Mouse (Mus musculus): ENCODE measurements around the gene Slc35b1.
A peak's percentile ranks its signal among the peaks of the same experiment; 100 is the strongest.
"Not testable (repeated sequence)": the region's sequence is repeated elsewhere in the genome, so short reads cannot be mapped to it uniquely, and the experiment has no call there.

Slc35b1 gene

DNA sequence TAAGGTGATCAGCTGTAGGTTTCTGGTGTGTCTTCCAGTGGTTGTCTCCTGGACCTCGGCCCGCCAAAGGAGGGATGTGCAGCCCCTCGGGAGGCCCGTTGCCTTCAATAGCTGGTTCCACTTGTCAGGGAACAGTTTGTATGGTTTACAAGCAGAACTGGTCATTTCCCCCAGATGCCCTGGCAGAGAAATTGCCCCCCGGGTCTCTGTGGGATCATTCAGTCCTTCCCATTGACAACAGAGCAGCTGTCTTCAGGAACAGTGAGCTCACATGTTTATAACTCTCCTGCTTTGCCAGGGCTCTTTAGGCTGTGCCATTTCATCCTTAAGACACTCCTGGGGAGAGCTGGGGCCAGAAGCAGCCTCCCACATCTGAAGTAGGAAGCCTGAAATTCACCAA lies 9.6 kb downstream of the Slc35b1 start:
- DNase-seq (ENCODE audit: low spot score), result no peak

DNA sequence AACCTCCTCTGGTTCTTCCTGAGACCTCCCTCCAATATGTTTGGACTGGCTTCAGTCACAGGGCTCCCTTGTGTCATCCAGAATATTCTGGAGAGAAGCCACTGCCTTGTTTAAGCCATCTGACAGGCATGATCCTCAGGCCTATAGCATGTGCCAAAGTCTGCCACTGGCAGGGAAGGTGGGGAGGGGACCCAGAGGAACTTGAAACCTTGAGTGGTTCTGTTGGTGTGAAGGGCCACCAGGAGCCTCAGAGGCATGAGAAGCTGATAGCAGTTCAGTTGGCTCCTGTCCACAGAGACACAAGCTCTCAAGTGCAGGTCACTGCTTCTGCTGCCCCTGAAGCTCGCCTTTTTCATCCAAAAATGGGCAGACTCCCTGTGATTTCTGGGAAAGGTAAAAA lies 12.1 kb downstream of the Slc35b1 start:
- no peak for DNase-seq (ENCODE audit: low spot score)

DNA sequence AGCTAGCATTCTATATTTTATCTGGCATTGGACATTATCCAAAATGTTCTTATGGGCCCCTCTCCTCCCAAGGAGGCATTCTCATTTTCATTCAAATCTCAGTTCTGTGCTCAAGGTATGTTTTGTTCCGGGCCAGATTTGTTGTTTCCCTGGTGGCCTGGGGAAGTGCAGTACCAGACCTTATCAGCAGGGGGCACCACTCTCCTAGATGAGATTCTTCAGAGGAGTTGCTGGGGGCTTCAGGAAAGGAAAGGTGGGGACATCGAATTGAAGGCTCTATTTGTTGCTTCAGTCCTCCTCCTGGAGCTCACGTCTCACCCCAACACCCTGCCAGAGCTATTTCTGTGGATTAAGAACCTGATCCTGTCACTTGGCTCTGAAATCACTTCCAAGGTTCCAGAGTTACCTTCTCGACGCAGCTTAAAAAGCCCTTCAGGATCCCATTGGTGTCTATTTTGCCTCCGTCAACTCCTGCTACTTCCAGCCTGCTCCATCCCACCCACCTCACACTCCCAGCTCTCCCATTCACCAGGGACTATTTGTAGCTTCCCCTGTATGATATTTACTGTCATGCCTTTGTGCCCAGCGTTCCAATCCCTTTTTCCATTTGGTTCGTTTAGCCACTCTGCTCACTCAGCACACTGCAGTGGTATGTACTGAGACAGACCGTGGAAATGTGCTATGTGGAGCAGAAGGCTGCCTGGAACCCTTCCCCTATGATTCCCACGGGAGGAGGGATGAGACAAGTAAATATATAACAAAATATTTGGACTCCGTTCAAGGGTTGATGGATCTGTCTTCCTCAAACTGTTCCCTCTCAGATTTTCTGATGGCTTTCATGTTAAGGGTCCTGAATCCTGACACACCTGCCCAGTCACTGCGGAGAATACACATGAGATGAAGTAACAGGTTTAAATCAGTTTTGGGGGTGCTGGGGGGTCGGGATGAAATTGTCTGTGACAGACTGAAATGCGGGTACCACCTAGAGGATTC lies 13.6 kb downstream of the Slc35b1 start:
- peak; percentile 90 for DNase-seq (ENCODE audit: low spot score)

- no peak for DNase-seq (ENCODE audit: low spot score)
These were observed 15.1 kb downstream of the Slc35b1 start for GRCm38 (mm10) chr11:95399520-95400020.

- DNase-seq (ENCODE audit: low spot score), result no peak
These were observed 17.1 kb downstream of the Slc35b1 start for GRCm38 (mm10) chr11:95401568-95401967.

DNA sequence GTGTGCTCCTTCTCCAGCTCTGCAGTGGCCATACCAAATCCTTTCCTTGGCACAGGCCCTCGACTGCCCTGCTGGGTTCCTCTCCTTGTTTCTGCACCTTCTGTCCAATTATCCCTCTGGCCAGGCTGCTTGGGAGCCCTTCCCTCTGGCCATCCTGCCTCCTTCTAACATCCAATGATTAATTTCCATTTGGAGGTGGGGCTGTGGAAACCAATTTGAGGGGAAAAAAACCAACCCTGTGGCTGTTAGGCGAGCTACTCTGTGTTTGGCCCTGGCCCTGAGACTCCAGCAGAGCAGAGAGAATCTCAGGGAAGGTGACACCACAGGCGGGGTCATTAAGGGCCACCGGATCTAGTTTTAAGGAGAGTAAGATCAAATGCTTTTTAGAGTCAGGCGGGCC lies 17.7 kb downstream of the Slc35b1 start:
- no peak for DNase-seq (ENCODE audit: low spot score)

DNA sequence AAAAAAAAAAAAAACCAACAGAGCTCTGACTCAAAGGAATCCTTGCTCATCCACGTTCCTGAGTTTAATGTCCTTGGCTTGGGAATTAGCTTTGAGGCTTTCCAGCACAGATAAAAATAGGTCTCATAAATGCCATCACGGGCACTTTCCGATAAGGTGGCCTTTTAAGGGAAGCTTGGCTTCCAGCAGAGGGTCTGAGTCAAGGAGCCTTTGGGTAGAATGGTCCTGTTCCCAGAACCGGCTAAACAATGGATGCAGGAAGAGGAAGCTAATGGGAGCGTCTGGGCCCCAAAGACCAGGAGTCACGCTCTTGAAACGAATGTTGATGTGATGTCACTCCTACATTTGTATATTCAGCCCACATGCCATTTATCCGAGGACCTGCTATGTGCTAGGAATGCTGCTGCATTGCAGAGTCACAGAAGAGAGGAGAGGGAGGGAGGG lies 18.2 kb downstream of the Slc35b1 start:
- no peak for DNase-seq (ENCODE audit: low spot score)

- no peak for DNase-seq (ENCODE audit: low spot score)
These were observed 19.2 kb downstream of the Slc35b1 start for GRCm38 (mm10) chr11:95403382-95404340.

DNA sequence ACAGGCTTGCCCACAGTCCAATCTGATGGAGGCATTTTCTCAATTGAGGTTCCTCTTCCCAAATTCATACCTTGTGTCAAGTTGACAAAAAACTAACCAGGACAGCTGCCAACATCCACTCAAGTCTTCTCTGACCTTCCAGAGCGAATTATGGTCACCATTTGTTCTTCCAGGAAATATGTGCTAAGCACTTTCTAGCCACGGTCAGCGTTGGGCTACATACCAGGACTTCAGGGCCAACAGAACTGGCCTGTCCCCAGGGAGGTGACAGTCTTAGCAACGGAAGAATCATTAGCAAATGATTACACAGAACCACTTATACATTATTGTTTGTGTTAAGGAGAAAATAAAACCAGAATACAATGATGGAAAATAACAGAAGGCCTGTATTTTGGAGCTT lies 21.3 kb downstream of the Slc35b1 start:
- no peak for DNase-seq (ENCODE audit: low spot score)

DNA sequence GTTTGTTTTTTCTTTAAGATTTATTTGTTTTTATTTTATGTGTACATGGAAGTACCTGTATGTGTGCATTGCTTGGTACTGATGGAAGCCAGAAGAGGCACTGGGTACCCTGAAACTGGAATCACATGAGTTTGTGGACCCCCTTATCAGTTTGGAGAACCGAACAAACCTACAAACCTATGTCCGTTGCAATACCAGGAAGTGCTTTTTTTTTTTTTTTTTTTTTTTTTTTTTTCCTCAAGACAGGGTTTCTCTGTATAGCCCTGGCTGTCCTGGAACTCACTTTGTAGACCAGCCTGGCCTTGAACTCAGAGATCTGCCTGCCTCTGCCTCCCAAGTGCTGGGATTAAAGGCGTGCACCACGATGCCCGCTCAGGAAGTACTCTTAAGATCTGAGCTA lies 21.9 kb downstream of the Slc35b1 start:
- DNase-seq (ENCODE audit: low spot score), result not testable (repeated sequence)

- DNase-seq (ENCODE audit: low spot score), result no peak
These were observed 25.1 kb downstream of the Slc35b1 start for GRCm38 (mm10) chr11:95409450-95410112.

- no peak for DNase-seq (ENCODE audit: low spot score)
These were observed 27.0 kb downstream of the Slc35b1 start for GRCm38 (mm10) chr11:95411453-95412013.

DNA sequence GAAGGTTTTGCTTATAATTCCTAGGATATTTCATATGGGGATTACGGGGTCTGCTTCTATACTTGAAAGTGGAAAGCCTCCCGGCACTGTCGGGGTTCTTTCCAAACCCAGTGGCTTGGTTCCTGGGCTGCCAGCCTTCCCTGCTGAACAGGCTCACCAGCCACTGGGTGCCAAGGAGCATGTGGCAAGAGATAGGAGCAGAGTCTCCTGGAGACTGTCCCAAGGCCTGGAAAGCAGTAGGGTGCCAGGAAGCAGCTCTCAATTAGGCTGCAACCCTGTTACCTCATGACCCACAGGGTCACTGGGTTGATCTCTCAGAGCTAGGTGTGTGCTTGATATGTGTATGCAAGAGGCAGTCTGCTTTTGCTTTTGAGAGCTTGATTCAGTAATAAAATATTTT lies 28.1 kb downstream of the Slc35b1 start:
- DNase-seq (ENCODE audit: low spot score), result no peak

DNA sequence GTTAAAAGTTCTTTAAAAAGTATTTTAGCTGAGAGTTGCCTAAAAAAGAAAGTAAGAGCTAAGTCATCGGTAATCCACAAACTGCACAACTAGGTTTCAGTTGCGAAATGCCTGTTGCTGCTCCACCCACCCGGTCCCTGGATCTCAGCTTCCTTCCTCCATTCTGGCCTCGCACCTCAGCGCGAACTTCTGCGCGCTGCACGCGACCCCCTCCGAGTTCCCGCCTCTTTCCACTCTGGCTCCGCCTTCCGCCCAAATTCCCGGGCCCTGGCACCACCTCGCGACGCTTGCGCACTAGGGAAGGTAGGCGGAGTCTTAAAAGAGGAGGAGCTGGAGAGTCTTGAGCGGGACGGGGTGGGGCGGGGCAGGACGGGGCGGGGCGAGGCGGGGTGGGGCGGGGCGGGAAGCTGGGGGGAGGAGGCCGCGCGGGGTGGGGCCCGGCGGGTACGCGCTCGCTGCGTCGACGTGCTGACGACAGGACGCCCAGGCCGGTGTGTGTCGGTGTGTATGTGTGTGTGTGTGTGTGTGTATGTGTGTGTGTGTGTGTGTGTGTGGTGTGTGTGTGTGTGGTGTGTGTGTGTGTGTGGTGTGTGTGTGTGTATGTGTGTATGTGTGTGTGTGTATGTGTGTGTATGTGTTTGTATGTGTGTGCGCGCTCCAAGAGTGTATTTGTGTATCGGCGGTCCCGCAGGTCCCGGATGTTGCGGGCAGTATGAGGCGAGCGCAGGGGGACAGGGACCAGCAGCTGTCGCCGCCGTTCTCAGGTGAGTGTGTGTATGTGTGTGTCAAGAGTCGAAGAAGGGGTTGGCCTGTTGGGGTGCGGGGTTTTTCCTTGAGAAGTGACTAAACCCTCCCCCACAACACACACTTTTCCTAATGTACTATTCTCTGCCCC lies 29.4 kb downstream of the Slc35b1 start, which contains the start of gene Spop:
TSS of gene Spop (plus strand) at position 440 of the 895 bp plus-strand sequence.
- DNase-seq (ENCODE audit: low spot score), result peak; percentile 93

DNA sequence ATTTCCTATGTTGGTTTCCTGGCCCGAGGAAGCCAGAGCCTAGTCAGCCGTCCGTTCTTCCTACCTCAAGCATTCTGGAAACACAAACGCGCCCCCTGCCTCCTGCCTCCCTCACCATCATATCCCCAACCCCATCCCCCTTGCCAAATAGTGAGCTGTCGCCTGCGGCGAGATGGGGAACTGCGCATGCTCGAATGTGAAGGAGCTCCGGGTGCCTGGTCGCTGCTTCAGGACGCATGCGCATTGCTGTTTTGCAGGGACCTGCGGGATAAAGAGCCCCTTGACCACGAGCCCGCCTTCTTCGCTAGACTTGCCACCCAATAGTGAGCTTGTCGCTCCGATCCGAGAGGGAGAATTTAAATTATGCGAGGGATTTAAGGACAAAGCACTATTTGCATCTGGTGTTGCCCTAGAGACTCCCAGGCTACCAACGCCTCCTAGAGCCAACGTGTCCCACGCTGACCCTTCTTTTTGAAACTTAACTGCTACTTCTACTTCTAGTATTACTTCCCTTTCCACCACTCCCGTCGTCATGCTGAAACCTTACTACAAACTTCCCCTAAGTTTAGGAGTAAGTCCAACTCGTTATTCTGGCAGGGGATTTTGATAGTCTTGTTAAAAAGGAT lies 30.2 kb downstream of the Slc35b1 start:
- peak; percentile 98 for DNase-seq (ENCODE audit: low spot score)

- no peak for DNase-seq (ENCODE audit: low spot score)
These were observed 31.4 kb downstream of the Slc35b1 start for GRCm38 (mm10) chr11:95415931-95416330.

DNA sequence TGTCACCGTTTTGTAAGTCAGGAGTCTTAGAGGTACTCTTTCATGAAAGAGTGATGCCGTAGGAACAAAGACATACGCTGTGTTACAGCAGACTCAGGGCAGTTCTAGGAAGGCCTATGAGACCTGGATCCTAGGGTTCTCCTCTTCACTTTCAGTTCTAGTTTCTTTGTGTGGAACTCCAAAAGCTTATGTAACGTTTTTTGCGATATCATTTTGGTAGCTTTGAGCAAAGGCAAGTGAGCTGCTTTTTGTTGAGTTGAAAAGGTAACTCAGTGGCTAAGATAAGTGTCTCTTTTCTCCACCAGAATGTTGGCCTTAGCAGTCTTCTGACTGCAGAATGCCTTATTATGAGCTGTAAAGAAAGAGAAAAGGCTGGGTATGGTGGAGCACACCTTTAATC lies 32.8 kb downstream of the Slc35b1 start:
- no peak for DNase-seq (ENCODE audit: low spot score)

- DNase-seq (ENCODE audit: low spot score), result no peak
These were observed 36.5 kb downstream of the Slc35b1 start for GRCm38 (mm10) chr11:95420880-95421435.

- no peak for DNase-seq (ENCODE audit: low spot score)
These were observed 39.0 kb downstream of the Slc35b1 start for GRCm38 (mm10) chr11:95423505-95423904.
